Mouse (Mus musculus) embryonic facial prominence, embryonic 12.5 days (tissue): ENCODE measurements at regions not wholly inside any gene's neighbourhood (a gene's known extent, or its start where the extent isn't known, plus 50 kb on each side); places are given as distances from the start of the nearest gene placed in this dataset.
A peak's percentile ranks its signal among the peaks of the same experiment; 100 is the strongest.

Experiments used
- ATAC-seq: fragments of 200-750 bp; cut with Nextera tagmentation; 2 replicates; pipeline ENCODE4 v1.8.0; 2017; ENCODE audit not compliant: insufficient number of reproducible peaks, insufficient read depth, low FRiP score, low TSS enrichment
- H3K27ac ChIP-seq: fragments of 300-500 bp; sonication (generic); 2 replicates; pipeline ENCODE4 v1.5.1; 2016; ENCODE audit warnings: mild to moderate bottlenecking
- H3K27me3 ChIP-seq: fragments of 300-500 bp; sonication (generic); 2 replicates; pipeline ENCODE4 v1.6.1; 2016; ENCODE audit warnings: mild to moderate bottlenecking, moderate library complexity
- H3K36me3 ChIP-seq: fragments of 300-500 bp; sonication (generic); 2 replicates; pipeline ENCODE4 v1.6.1; 2016; ENCODE audit warnings: mild to moderate bottlenecking
- H3K4me1 ChIP-seq: fragments of 300-500 bp; sonication (generic); 2 replicates; pipeline ENCODE4 v1.6.1; 2016
- H3K4me2 ChIP-seq: fragments of 300-500 bp; sonication (generic); replicated peaks from 2 replicates; pipeline ENCODE4 v1.6.1; 2016; ENCODE audit warnings: mild to moderate bottlenecking, moderate library complexity
- H3K4me3 ChIP-seq: fragments of 300-500 bp; sonication (generic); 2 replicates; pipeline ENCODE4 v1.5.1; 2016; ENCODE audit warnings: mild to moderate bottlenecking
- H3K9ac ChIP-seq: fragments of 300-500 bp; sonication (generic); 2 replicates; pipeline ENCODE4 v1.6.1; 2016; ENCODE audit warnings: mild to moderate bottlenecking, moderate library complexity
- H3K9me3 ChIP-seq: fragments of 300-500 bp; sonication (generic); 2 replicates; pipeline ENCODE4 v1.6.1; 2016; ENCODE audit warnings: mild to moderate bottlenecking, moderate library complexity
- WGBS: fragments of 180-500 bp; shearing (Covaris S2); methylation state at CpG from one replicate; pipeline ENCODE4 v1.1.7; 2016; 5-methylcytosine and 5-hydroxymethylcytosine counted together

GRCm38 (mm10) chr2:50752408-50752807, 396.5 kb downstream of the Rnd3 start:
- no peak for ATAC-seq
- 56% methylated on average over 9 of the region's 9 CpGs for WGBS
- H3K4me3 ChIP-seq = no peak overlapping the region
- H3K9ac ChIP-seq = no peak overlapping the region
- H3K9me3 ChIP-seq = no peaks in the 10 kb centered on the region
- no peaks in the 10 kb centered on the region for H3K36me3 ChIP-seq
- no peak overlapping the region for H3K27ac ChIP-seq
- no peaks in the 10 kb centered on the region for H3K27me3 ChIP-seq
- H3K4me1 ChIP-seq = 0 out of 2 replicates have a peak, but pooled peaks cover 5% of the 10 kb centered on the region
- no peak overlapping the region for H3K4me2 ChIP-seq

- Histone ChIP-seq H3K27ac (no peak overlapping the region), H3K9me3 (no peaks in the 10 kb centered on the region), H3K9ac (no peak overlapping the region), H3K4me2 (no peak overlapping the region), H3K27me3 (no peaks in the 10 kb centered on the region), H3K4me3 (no peak overlapping the region), H3K4me1 (0 out of 2 replicates have a peak, but pooled peaks cover 5% of the 10 kb centered on the region), H3K36me3 (no peaks in the 10 kb centered on the region)
- no peak for ATAC-seq
- 61% methylated on average over 5 of the region's 5 CpGs for WGBS
Observed at GRCm38 (mm10) chr2:50750799-50751198, 398.1 kb downstream of the Rnd3 start.

GRCm38 (mm10) chr2:50744625-50745214, 404.2 kb downstream of the Rnd3 start:
- Histone ChIP-seq H3K9me3 (no peaks in the 10 kb centered on the region), H3K27ac (no peak overlapping the region), H3K36me3 (no peaks in the 10 kb centered on the region), H3K9ac (no peak overlapping the region), H3K4me3 (no peak overlapping the region), H3K27me3 (no peaks in the 10 kb centered on the region), H3K4me2 (no peak overlapping the region), H3K4me1 (no peaks in the 10 kb centered on the region)
- WGBS = 69% methylated on average over 13 of the region's 13 CpGs
- no peak for ATAC-seq

GRCm38 (mm10) chr2:50743785-50744258, 405.1 kb downstream of the Rnd3 start:
- no peaks in the 10 kb centered on the region for H3K9me3 ChIP-seq
- no peak overlapping the region for H3K9ac ChIP-seq
- no peak overlapping the region for H3K4me3 ChIP-seq
- 97% methylated on average over 3 of the region's 3 CpGs for whole genome bisulfite sequencing
- H3K27me3 ChIP-seq = no peaks in the 10 kb centered on the region
- H3K4me2 ChIP-seq = no peak overlapping the region
- no peak overlapping the region for H3K27ac ChIP-seq
- peaks cover 2% of the 10 kb centered on the region; the same call in 1 of the 2 replicates for H3K4me1 ChIP-seq
- peak; percentile 72 for ATAC-seq
- H3K36me3 ChIP-seq = no peaks in the 10 kb centered on the region

- Histone ChIP-seq H3K4me2 (no peak overlapping the region), H3K9ac (no peak overlapping the region), H3K4me3 (no peak overlapping the region), H3K9me3 (no peaks in the 10 kb centered on the region), H3K36me3 (no peaks in the 10 kb centered on the region), H3K4me1 (peaks cover 4% of the 10 kb centered on the region; the same call in 1 of the 2 replicates), H3K27me3 (no peaks in the 10 kb centered on the region), H3K27ac (no peak overlapping the region)
- 77% methylated on average over 2 of the region's 2 CpGs for WGBS
- no peak for ATAC-seq
Observed at GRCm38 (mm10) chr2:50742421-50742820, 406.5 kb downstream of the Rnd3 start.

GRCm38 (mm10) chr2:50741337-50741736, 407.6 kb downstream of the Rnd3 start:
- ATAC-seq = no peak
- no peak overlapping the region for H3K4me2 ChIP-seq
- no peaks in the 10 kb centered on the region for H3K27me3 ChIP-seq
- no peak overlapping the region for H3K27ac ChIP-seq
- peaks cover 4% of the 10 kb centered on the region; the same call in 1 of the 2 replicates for H3K4me1 ChIP-seq
- no peak overlapping the region for H3K9ac ChIP-seq
- no peak overlapping the region for H3K4me3 ChIP-seq
- WGBS = 70% methylated on average over 2 of the region's 2 CpGs
- H3K9me3 ChIP-seq = no peaks in the 10 kb centered on the region
- H3K36me3 ChIP-seq = no peaks in the 10 kb centered on the region

- Histone ChIP-seq H3K9ac (no peak overlapping the region), H3K4me3 (no peak overlapping the region), H3K27me3 (no peaks in the 10 kb centered on the region), H3K4me2 (no peak overlapping the region), H3K4me1 (peaks cover 4% of the 10 kb centered on the region; the same call in 1 of the 2 replicates), H3K9me3 (no peaks in the 10 kb centered on the region), H3K27ac (no peak overlapping the region), H3K36me3 (no peaks in the 10 kb centered on the region)
- WGBS = 63% methylated on average over 8 of the region's 8 CpGs
- no peak for ATAC-seq
Observed at GRCm38 (mm10) chr2:50739599-50739979, 409.3 kb downstream of the Rnd3 start.

- Histone ChIP-seq H3K27ac (no peak overlapping the region), H3K9me3 (no peaks in the 10 kb centered on the region), H3K4me2 (no peak overlapping the region), H3K4me3 (no peak overlapping the region), H3K4me1 (peaks cover 4% of the 10 kb centered on the region; the same call in 1 of the 2 replicates), H3K9ac (no peak overlapping the region), H3K36me3 (no peaks in the 10 kb centered on the region), H3K27me3 (no peaks in the 10 kb centered on the region)
- 52% methylated on average over 8 of the region's 8 CpGs for WGBS
- no peak for ATAC-seq
Observed at GRCm38 (mm10) chr2:50738936-50739598, 409.8 kb downstream of the Rnd3 start.

- Histone ChIP-seq H3K4me1 (peaks cover 4% of the 10 kb centered on the region; the same call in 1 of the 2 replicates), H3K9ac (no peak overlapping the region), H3K9me3 (no peaks in the 10 kb centered on the region), H3K4me2 (no peak overlapping the region), H3K4me3 (no peak overlapping the region), H3K36me3 (no peaks in the 10 kb centered on the region), H3K27ac (no peak overlapping the region; the same call in 1 of the 2 replicates), H3K27me3 (no peaks in the 10 kb centered on the region)
- ATAC-seq = no peak
- WGBS = 36% methylated on average over 9 of the region's 9 CpGs
Observed at GRCm38 (mm10) chr2:50737706-50738105, 411.2 kb downstream of the Rnd3 start.

- Histone ChIP-seq H3K36me3 (no peaks in the 10 kb centered on the region), H3K9ac (no peak overlapping the region), H3K4me2 (no peak overlapping the region), H3K27me3 (no peaks in the 10 kb centered on the region), H3K27ac (no peak overlapping the region), H3K4me1 (peaks cover 4% of the 10 kb centered on the region; the same call in 1 of the 2 replicates), H3K9me3 (no peaks in the 10 kb centered on the region), H3K4me3 (no peak overlapping the region)
- ATAC-seq = no peak
- 89% methylated on average over 11 of the region's 11 CpGs for WGBS
Observed at GRCm38 (mm10) chr2:50735029-50735428, 413.9 kb downstream of the Rnd3 start.

- Histone ChIP-seq H3K9ac (no peak overlapping the region), H3K27ac (peak overlapping the region; percentile 36; the same call in 1 of the 2 replicates), H3K4me2 (no peak overlapping the region), H3K4me1 (peaks cover 18% of the 10 kb centered on the region), H3K9me3 (no peaks in the 10 kb centered on the region), H3K36me3 (no peaks in the 10 kb centered on the region), H3K27me3 (no peaks in the 10 kb centered on the region), H3K4me3 (no peak overlapping the region)
- WGBS = 23% methylated on average over 3 of the region's 3 CpGs
- no peak for ATAC-seq
Observed at GRCm38 (mm10) chr2:50706652-50707051, 410.1 kb upstream of the Mmadhc start.

- H3K27ac ChIP-seq = no peak overlapping the region
- H3K4me3 ChIP-seq = no peak overlapping the region
- WGBS = 49% methylated on average over 3 of the region's 3 CpGs
- no peak for ATAC-seq
- H3K4me2 ChIP-seq = no peak overlapping the region
- no peaks in the 10 kb centered on the region for H3K9me3 ChIP-seq
- no peaks in the 10 kb centered on the region for H3K27me3 ChIP-seq
- H3K9ac ChIP-seq = no peak overlapping the region
- no peaks in the 10 kb centered on the region for H3K36me3 ChIP-seq
- peaks cover 21% of the 10 kb centered on the region for H3K4me1 ChIP-seq
Observed at GRCm38 (mm10) chr2:50704297-50704696, 407.7 kb upstream of the Mmadhc start.
